Mouse (Mus musculus) liver, adult 10 weeks (tissue): ENCODE data around the gene Rhox3c. TPM values are rescaled to one million over a fixed set of nuclear protein-coding genes. Genes with fewer than 3 reads are reported as not detected.

Experiments used
- polyA plus RNA-seq: library from polyadenylated mRNA; stranded (reverse); fragments of 350-450 nt; fragmentation: Illumina TruSeq; extraction: RNeasy Lipid Tissue Mini Kit (QIAGEN cat#74804); gene quantifications from one replicate; pipeline ENCODE4 v1.2.3, GENCODE M21; 2014; ENCODE audit warnings: low read depth, low replicate concordance

The Rhox3c gene
- polyA plus RNA-seq, result not detected

GRCm38 (mm10) chrX:37458285-37458684 is at the start of gene Rhox3c:
Gene Rhox3c (plus strand): TSS chrX:37458585.

DNA sequence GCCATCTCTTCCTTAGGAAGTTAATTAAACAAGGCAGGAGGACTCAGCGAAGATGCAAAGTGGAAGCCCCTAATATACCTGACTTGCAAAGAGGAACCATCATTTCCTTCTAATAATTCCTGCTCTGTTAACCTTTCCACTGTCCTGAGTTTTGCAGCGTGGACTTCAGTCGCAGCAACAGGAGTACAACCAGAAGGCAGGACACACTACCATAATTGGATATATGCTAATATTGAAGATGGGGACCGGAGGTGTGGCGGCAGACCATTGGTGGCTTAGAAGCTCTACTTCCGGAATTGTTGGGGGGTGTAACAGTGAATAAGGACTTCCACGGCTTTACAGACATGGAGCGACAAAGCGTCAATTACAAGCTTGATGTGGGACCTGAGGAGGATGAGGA is 46.6 kb upstream of the Rhox3c start, which contains the start of gene Rhox2b:
TSS of gene Rhox2b (plus strand) at position 301 of the 400 bp plus-strand sequence.

DNA sequence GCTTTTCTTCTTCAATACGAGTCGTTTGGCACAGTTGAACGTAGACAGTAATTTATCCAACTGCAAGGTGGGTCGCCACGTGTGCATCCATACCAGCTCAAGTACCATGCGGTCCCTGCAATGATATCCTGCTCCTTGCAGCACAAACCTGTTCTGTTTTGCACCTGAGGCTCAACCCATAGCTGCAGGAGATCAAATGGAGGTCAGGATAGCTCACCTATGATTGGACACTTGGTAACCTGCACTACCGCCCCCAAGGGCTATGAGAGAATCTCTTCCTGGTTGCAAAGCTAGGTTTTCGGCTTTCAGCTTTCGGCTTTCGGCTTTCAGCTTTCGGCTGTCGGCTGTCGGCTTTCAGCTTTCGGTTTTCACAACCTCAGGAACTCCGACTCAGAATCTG is 26.2 kb upstream of the Rhox3c start, which contains the start of gene Rhox4b:
TSS of gene Rhox4b (plus strand) at position 301 of the 400 bp plus-strand sequence.

GRCm38 (mm10) chrX:37453380-37453779 is 5.0 kb upstream of the Rhox3c start, which contains the start of gene Rhox2c:
Gene Rhox2c (plus strand): TSS chrX:37453680.

GRCm38 (mm10) chrX:37480037-37480436 is 21.7 kb downstream of the Rhox3c start, which contains the start of gene Rhox4c:
Gene Rhox4c (plus strand): TSS chrX:37480337.

GRCm38 (mm10) chrX:37514059-37514458 is 55.7 kb downstream of the Rhox3c start, which contains the start of gene Rhox4d:
Gene Rhox4d (plus strand): TSS chrX:37514359.

Other genes with a start within 250 kb of the Rhox3c start
- not detected for gene Gm9, start 247.5 kb upstream of the Rhox3c start, polyA plus RNA-seq
- not detected for gene Rhox1, start 236.3 kb upstream of the Rhox3c start, polyA plus RNA-seq
- gene Rhox2a, start 213.6 kb upstream of the Rhox3c start, polyA plus RNA-seq, result not detected
- gene Rhox3a, start 208.7 kb upstream of the Rhox3c start, polyA plus RNA-seq, result not detected
- not detected for gene Rhox4a, start 193.2 kb upstream of the Rhox3c start, polyA plus RNA-seq
- not detected for gene Rhox3a2, start 78.6 kb upstream of the Rhox3c start, polyA plus RNA-seq
- not detected for gene Rhox4a2, start 67.7 kb upstream of the Rhox3c start, polyA plus RNA-seq
- gene Rhox2b, start 46.5 kb upstream of the Rhox3c start, polyA plus RNA-seq, result not detected
- gene Rhox4b, start 26.1 kb upstream of the Rhox3c start, polyA plus RNA-seq, result not detected
- gene Rhox2c, start 4.9 kb upstream of the Rhox3c start, polyA plus RNA-seq, result not detected
- gene Rhox4c, start 21.8 kb downstream of the Rhox3c start, polyA plus RNA-seq, result not detected
- gene Rhox2d, start 34.8 kb downstream of the Rhox3c start, polyA plus RNA-seq, result not detected
- gene Rhox4d, start 55.8 kb downstream of the Rhox3c start, polyA plus RNA-seq, result not detected
- not detected for gene Rhox2e, start 71.9 kb downstream of the Rhox3c start, polyA plus RNA-seq
- not detected for gene Rhox3e, start 83.4 kb downstream of the Rhox3c start, polyA plus RNA-seq
- gene Rhox4e, start 98.8 kb downstream of the Rhox3c start, polyA plus RNA-seq, result not detected
- not detected for gene Rhox2f, start 112.8 kb downstream of the Rhox3c start, polyA plus RNA-seq
- gene Rhox3f, start 122.4 kb downstream of the Rhox3c start, polyA plus RNA-seq, result not detected
- gene Rhox4f, start 149.1 kb downstream of the Rhox3c start, polyA plus RNA-seq, result not detected
- gene Rhox3g, start 170.0 kb downstream of the Rhox3c start, polyA plus RNA-seq, result not detected
- not detected for gene Rhox2g, start 184.9 kb downstream of the Rhox3c start, polyA plus RNA-seq
- gene Rhox4g, start 192.7 kb downstream of the Rhox3c start, polyA plus RNA-seq, result not detected
- gene Rhox3h, start 210.2 kb downstream of the Rhox3c start, polyA plus RNA-seq, result not detected
- not detected for gene Rhox2h, start 214.7 kb downstream of the Rhox3c start, polyA plus RNA-seq